Mouse (Mus musculus): ENCODE data around the gene Trabd2b.

DNA sequence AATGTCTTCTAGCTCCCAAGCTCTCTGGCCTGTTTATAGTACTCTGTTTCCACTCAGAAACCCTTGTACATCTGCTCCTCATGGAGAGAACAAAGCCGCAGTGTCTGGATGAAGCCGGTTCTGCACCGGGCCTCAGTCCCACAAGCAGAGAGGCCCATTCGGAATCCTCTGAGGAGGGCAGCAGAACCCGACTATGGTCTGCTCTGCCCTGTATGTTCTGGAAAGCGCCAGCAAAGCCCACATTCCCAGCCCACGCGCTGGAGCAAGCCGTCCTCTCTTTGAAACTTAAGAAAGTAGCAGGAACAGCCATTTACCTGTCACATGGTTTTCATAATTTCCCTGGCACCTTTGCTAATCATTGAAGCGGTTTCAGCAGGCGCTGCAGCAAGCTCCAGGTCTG is 29.0 kb upstream of the Trabd2b start:
- no peak for TF ChIP-seq ZC3H11A (IDR thresholded peaks at IDR 0.05; ENCODE audit: borderline replicate concordance, low read depth, low read length)
- TF ChIP-seq CHD2 (IDR thresholded peaks at IDR 0.05; ENCODE audit: low read depth, low read length) = no peak
- TF ChIP-seq ZNF384 (IDR thresholded peaks at IDR 0.05; ENCODE audit: low read depth, low read length) = no peak
- no peak for TF ChIP-seq HCFC1 (IDR thresholded peaks at IDR 0.05; ENCODE audit: borderline replicate concordance, insufficient read depth, low read length)

Measured in ES-E14 (cell line).